Mouse (Mus musculus) MEL (cell line): ENCODE results near the gene Cpne9. TPM values are rescaled to one million over a fixed set of nuclear protein-coding genes. Genes with fewer than 3 reads are reported as not detected.
A peak's percentile ranks its signal among the peaks of the same experiment; 100 is the strongest.

Source experiments
- DNase-seq: peaks from one replicate; pipeline ENCODE4 v3.0.0; 2011; ENCODE audit warnings: low read depth, low spot score
- H3K27ac ChIP-seq: 2 replicates; pipeline ENCODE4 v1.5.1; 2012; ENCODE audit warnings: low read depth, mild to moderate bottlenecking, control low read depth, low read length, moderate library complexity; ENCODE audit not compliant: control insufficient read depth
- H3K27me3 ChIP-seq, 2 experiments: fragments of 150-350 bp in 1 of 2; sonication (generic) in 1 of 2; 2 replicates each; pipeline ENCODE4 v1.6.1; 2012; ENCODE audit warnings: low read length in 2 of 2, mild to moderate bottlenecking in 2 of 2, improper control_type of control experiment in 1 of 2, moderate library complexity in 1 of 2; ENCODE audit not compliant: insufficient read depth in 2 of 2, control insufficient read depth in 1 of 2
- H3K36me3 ChIP-seq, 2 experiments: 2 replicates each; pipeline ENCODE4 v1.6.1; 2012 to 2014; ENCODE audit warnings: low read length in 2 of 2, improper control_type of control experiment in 1 of 2, inconsistent platforms in 1 of 2, mild to moderate bottlenecking in 1 of 2; ENCODE audit not compliant: insufficient read depth in 2 of 2, control insufficient read depth in 1 of 2
- H3K4me1 ChIP-seq, 2 experiments: fragments of 150-350 bp in 1 of 2; sonication (generic) in 1 of 2; 2 replicates each; pipeline ENCODE4 v1.6.1; 2012; ENCODE audit warnings: low read length in 2 of 2, improper control_type of control experiment in 1 of 2, mild to moderate bottlenecking in 1 of 2; ENCODE audit not compliant: insufficient read depth in 2 of 2, control insufficient read depth in 1 of 2
- H3K4me3 ChIP-seq, 2 experiments: fragments of 150-350 bp in 1 of 2; sonication (generic) in 1 of 2; 2 replicates each; pipeline ENCODE4 v1.5.1; 2012; ENCODE audit warnings: low read depth in 2 of 2, low read length in 2 of 2, mild to moderate bottlenecking in 2 of 2, moderate library complexity in 2 of 2, control low read depth in 1 of 2, improper control_type of control experiment in 1 of 2; ENCODE audit not compliant: control insufficient read depth in 1 of 2, insufficient read depth in 1 of 2
- H3K79me2 ChIP-seq: 2 replicates; pipeline ENCODE4 v1.6.1; 2012; ENCODE audit warnings: mild to moderate bottlenecking, low read length, moderate library complexity; ENCODE audit not compliant: control insufficient read depth, poor library complexity, insufficient read depth
- H3K9ac ChIP-seq: 2 replicates; pipeline ENCODE4 v1.6.1; 2012; ENCODE audit warnings: low read depth, mild to moderate bottlenecking, control low read depth, low read length, moderate library complexity; ENCODE audit not compliant: control insufficient read depth, poor library complexity, severe bottlenecking
- H3K9me3 ChIP-seq: fragments of 150-350 bp; sonication (generic); replicated peaks from 2 replicates; pipeline ENCODE4 v1.6.1; 2012; ENCODE audit warnings: mild to moderate bottlenecking, low read length, improper control_type of control experiment, moderate library complexity; ENCODE audit not compliant: insufficient read depth
- BHLHE40 ChIP-seq: IDR thresholded peaks from 2 replicates; pipeline ENCODE4 v1.6.1; 2012; ENCODE audit warnings: low read depth, mild to moderate bottlenecking, inconsistent platforms, low read length, improper control_type of control experiment, borderline replicate concordance
- CHD1 ChIP-seq: IDR thresholded peaks from 2 replicates; pipeline ENCODE4 v1.6.1; 2012; ENCODE audit warnings: low read depth, mild to moderate bottlenecking, inconsistent platforms, low read length, improper control_type of control experiment
- EP300 ChIP-seq, 2 experiments: IDR thresholded peaks; 2 replicates each; pipeline ENCODE4 v1.6.1; 2011; ENCODE audit warnings: improper control_type of control experiment in 2 of 2, low read length in 2 of 2, low read depth in 1 of 2, mild to moderate bottlenecking in 1 of 2
- ETS1 ChIP-seq: IDR thresholded peaks from 2 replicates; pipeline ENCODE4 v1.6.1; 2012; ENCODE audit warnings: low read depth, mild to moderate bottlenecking, inconsistent platforms, low read length, improper control_type of control experiment, moderate library complexity
- GABPA ChIP-seq: IDR thresholded peaks from 2 replicates; pipeline ENCODE4 v1.6.1; 2012; ENCODE audit warnings: low read depth, mild to moderate bottlenecking, inconsistent platforms, low read length, improper control_type of control experiment, moderate library complexity
- GATA1 ChIP-seq: IDR thresholded peaks from 2 replicates; pipeline ENCODE4 v1.6.1; 2011; ENCODE audit warnings: low read depth, low read length, improper control_type of control experiment
- JUND ChIP-seq: IDR thresholded peaks from 2 replicates; pipeline ENCODE4 v1.6.1; 2011; ENCODE audit warnings: low read depth, mild to moderate bottlenecking, improper control_type of control experiment, low read length
- MAFK ChIP-seq: IDR thresholded peaks from 2 replicates; pipeline ENCODE4 v1.6.1; 2011; ENCODE audit warnings: low read depth, mild to moderate bottlenecking, low read length, improper control_type of control experiment, borderline replicate concordance
- MAX ChIP-seq: IDR thresholded peaks from 2 replicates; pipeline ENCODE4 v1.6.1; 2011; ENCODE audit warnings: low read length, improper control_type of control experiment
- NELFE ChIP-seq: IDR thresholded peaks from 2 replicates; pipeline ENCODE4 v1.6.1; 2011; ENCODE audit warnings: low read depth, low read length, improper control_type of control experiment
- POLR2A ChIP-seq, 2 experiments: IDR thresholded peaks; 2 replicates each; pipeline ENCODE4 v1.6.1; 2011 to 2012; ENCODE audit warnings: low read length in 2 of 2, mild to moderate bottlenecking in 2 of 2, control low read depth in 1 of 2, improper control_type of control experiment in 1 of 2, low read depth in 1 of 2, moderate library complexity in 1 of 2; ENCODE audit not compliant: control insufficient read depth in 1 of 2, insufficient read depth in 1 of 2, poor library complexity in 1 of 2
- POLR2AphosphoS5 ChIP-seq: IDR thresholded peaks from 2 replicates; pipeline ENCODE4 v1.6.1; 2012; ENCODE audit warnings: low read depth, borderline replicate concordance, mild to moderate bottlenecking, inconsistent platforms, low read length, moderate library complexity, mixed read lengths
- RCOR1 ChIP-seq: IDR thresholded peaks from 2 replicates; pipeline ENCODE4 v1.6.1; 2012; ENCODE audit warnings: low read depth, mild to moderate bottlenecking, inconsistent platforms, low read length, improper control_type of control experiment
- SIN3A ChIP-seq: IDR thresholded peaks from 2 replicates; pipeline ENCODE4 v1.6.1; 2012; ENCODE audit warnings: low read length, improper control_type of control experiment, inconsistent platforms
- SMC3 ChIP-seq: IDR thresholded peaks from 2 replicates; pipeline ENCODE4 v1.6.1; 2011; ENCODE audit warnings: low read depth, low read length, improper control_type of control experiment
- TAL1 ChIP-seq: IDR thresholded peaks from 2 replicates; pipeline ENCODE4 v1.6.1; 2012; ENCODE audit warnings: mild to moderate bottlenecking, inconsistent platforms, low read length, moderate library complexity, mixed read lengths
- TBP ChIP-seq: IDR thresholded peaks from 2 replicates; pipeline ENCODE4 v1.8.0; 2011; ENCODE audit warnings: low read depth, low read length, improper control_type of control experiment
- USF1 ChIP-seq: IDR thresholded peaks from 2 replicates; pipeline ENCODE4 v1.6.1; 2014; ENCODE audit warnings: low read depth, mild to moderate bottlenecking, inconsistent platforms, low read length, improper control_type of control experiment, moderate library complexity
- ZC3H11A ChIP-seq: IDR thresholded peaks from 2 replicates; pipeline ENCODE4 v1.6.1; 2012; ENCODE audit warnings: low read depth, mild to moderate bottlenecking, inconsistent platforms, low read length, improper control_type of control experiment
- polyA plus RNA-seq, 2 experiments: library from polyadenylated mRNA; stranded (reverse) in 1 of 2; unstranded in 1 of 2; fragments of >175 nt in 1 of 2; fragments of >200 nt in 1 of 2; gene quantifications; 2 replicates each; pipeline versions ENCODE4 v1.2.1 to v1.2.4; 2012; ENCODE audit warnings: low replicate concordance in 2 of 2, low read depth in 1 of 2; ENCODE audit not compliant: insufficient read length in 2 of 2, insufficient read depth in 1 of 2, missing spikeins in 1 of 2
- total RNA-seq: library from RNA; depleted of rRNA; stranded (reverse); fragments of 300-350 nt; gene quantifications from 2 replicates; pipeline ENCODE4 v1.2.3, GENCODE M21; 2012

Gene Cpne9
- total and polyA plus RNA-seq, 3 experiments: 1.3 to 1.6 TPM; not detected in 1

GRCm38 (mm10) chr6:113343177-113344092, 61.3 kb downstream of the Cpne9 start, which contains the start of gene Camk1:
Camk1 (minus strand) TSS chr6:113343984.
- peak within 1 kb of the TSS; percentile 66 to 83 for H3K4me3 ChIP-seq
- peaks cover 4 to 18% of the 10 kb centered on the region in 2 experiments for H3K4me1 ChIP-seq
- peak within 1 kb of the TSS; percentile 69 for H3K9ac ChIP-seq
- no peak within 1 kb of the TSS for H3K27ac ChIP-seq
- TF ChIP-seq POLR2A (IDR thresholded peaks at IDR 0.05; ENCODE audit: control insufficient read depth in 1 of 2, insufficient read depth in 1 of 2, low read depth in 1 of 2, low read length in 2 of 2, poor library complexity in 1 of 2): peak in 1 of 2 experiments; percentile 54; a peak in 2 of 4 replicates
- TF ChIP-seq ZC3H11A: no peak
- TF ChIP-seq JUND: no peak
- no peak for TF ChIP-seq MAX
- 0 out of 2 replicates have a peak, but pooled peaks have one; percentile 26 for TF ChIP-seq NELFE
- TF ChIP-seq, all 39 proteins: peak for 2
- Histone ChIP-seq H3K36me3 (peaks cover 0 to 6% of the 10 kb centered on the region in 2 experiments; a peak in 1 of 4 replicates), H3K79me2 (no peaks in the 10 kb centered on the region), H3K9me3 (no peaks in the 10 kb centered on the region), H3K27me3 (no peaks in the 10 kb centered on the region)
- peak; percentile 67 for DNase-seq

- Histone ChIP-seq H3K27me3 (no peaks in the 10 kb centered on the region), H3K79me2 (no peaks in the 10 kb centered on the region)
- peak; percentile 38 for DNase-seq
- TF ChIP-seq USF1 (peak; percentile 73), CHD1 (no peak)
- TF ChIP-seq, all 39 proteins: peak for 1
- Histone ChIP-seq H3K9me3 (no peaks in the 10 kb centered on the region), H3K27ac (no peak overlapping the region), H3K4me3 (peak overlapping the region; percentile 66 to 83), H3K36me3 (peaks cover 0 to 6% of the 10 kb centered on the region in 2 experiments; a peak in 1 of 4 replicates), H3K9ac (peak overlapping the region; percentile 69; the same call in 1 of the 2 replicates), H3K4me1 (peaks cover 4 to 18% of the 10 kb centered on the region in 2 experiments)
These were observed 62.2 kb downstream of the Cpne9 start for GRCm38 (mm10) chr6:113344321-113344720.

GRCm38 (mm10) chr6:113346897-113347296, 64.8 kb downstream of the Cpne9 start:
- no peaks in the 10 kb centered on the region for H3K27me3 ChIP-seq
- no peak for DNase-seq
- H3K9ac ChIP-seq: no peak overlapping the region
- TF ChIP-seq JUND (no peak), TBP (no peak), EP300 (IDR thresholded peaks at IDR 0.05; ENCODE audit: low read depth in 1 of 2, low read length in 2 of 2) (no peak), TAL1 (no peak), SIN3A (no peak), MAFK (no peak), POLR2AphosphoS5 (no peak), SMC3 (no peak), RCOR1 (no peak), GATA1 (no peak), POLR2A (IDR thresholded peaks at IDR 0.05; ENCODE audit: control insufficient read depth in 1 of 2, insufficient read depth in 1 of 2, low read depth in 1 of 2, low read length in 2 of 2, poor library complexity in 1 of 2) (no peak), GABPA (no peak), ETS1 (no peak), BHLHE40 (no peak), CHD1 (no peak)
- H3K36me3 ChIP-seq: peaks cover 0 to 13% of the 10 kb centered on the region in 2 experiments; a peak in 2 of 4 replicates
- no peak overlapping the region for H3K4me3 ChIP-seq
- no peak overlapping the region for H3K27ac ChIP-seq
- peaks cover 7 to 24% of the 10 kb centered on the region in 2 experiments for H3K4me1 ChIP-seq
- H3K79me2 ChIP-seq: no peaks in the 10 kb centered on the region
- H3K9me3 ChIP-seq: no peaks in the 10 kb centered on the region
